Mouse (Mus musculus) left cerebral cortex, postnatal 4 days (tissue): Measurements from ENCODE around the gene Chrng. TPM values are rescaled to one million over a fixed set of nuclear protein-coding genes. Genes with fewer than 3 reads are reported as not detected.

Source experiments
- DNase-seq: peaks from one replicate; pipeline ENCODE4 v3.0.0-alpha.2; 2022
- intact Hi-C: fragments of 180-260 bp; cut with DNase I; formaldehyde crosslinking; loops from one replicate; pipeline ENCODE4 v1.15.1; 2025
- total RNA-seq, 2 experiments: library from RNA; stranded (reverse); gene quantifications; 2 replicates each; pipeline ENCODE4 v1.2.3; 2021

Gene Chrng
- total RNA-seq = not detected

DNA sequence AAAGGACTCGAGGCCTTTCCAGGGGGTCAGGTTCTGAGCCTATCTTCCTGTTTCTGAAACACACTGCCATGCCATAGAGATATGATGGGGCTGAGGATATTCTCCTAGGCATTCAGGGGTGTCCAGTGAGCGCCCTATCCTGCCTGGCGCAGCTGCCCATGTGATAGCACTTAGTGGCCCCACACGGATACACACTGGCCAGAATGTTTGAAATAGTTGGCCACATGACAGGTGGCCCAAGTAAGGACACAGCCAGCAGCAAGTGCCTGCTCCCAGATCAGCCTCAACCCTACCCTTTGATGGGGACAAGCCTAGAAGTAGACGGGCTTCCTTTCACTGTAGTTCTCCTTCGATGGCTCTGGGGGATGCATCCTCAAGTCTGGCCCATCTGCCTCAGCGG is at the start of gene Chrng:
Gene Chrng (plus strand): TSS at position 193 of the 400 bp plus-strand sequence.
- intact Hi-C loops = no loop called here

GRCm38 (mm10) chr1:87155531-87156198 is 48.8 kb upstream of the Chrng start:
- DNase-seq = no peak
- intact Hi-C loops = no loop called here

More for the DNA sequence above, at the start of gene Chrng:
- DNase-seq = no peak

GRCm38 (mm10) chr1:87156199-87156587 is 48.3 kb upstream of the Chrng start, which contains the start of gene Ecel1:
Ecel1 (minus strand) TSS chr1:87156521.
- intact Hi-C loops = no loop called here
- no peak for DNase-seq

DNA sequence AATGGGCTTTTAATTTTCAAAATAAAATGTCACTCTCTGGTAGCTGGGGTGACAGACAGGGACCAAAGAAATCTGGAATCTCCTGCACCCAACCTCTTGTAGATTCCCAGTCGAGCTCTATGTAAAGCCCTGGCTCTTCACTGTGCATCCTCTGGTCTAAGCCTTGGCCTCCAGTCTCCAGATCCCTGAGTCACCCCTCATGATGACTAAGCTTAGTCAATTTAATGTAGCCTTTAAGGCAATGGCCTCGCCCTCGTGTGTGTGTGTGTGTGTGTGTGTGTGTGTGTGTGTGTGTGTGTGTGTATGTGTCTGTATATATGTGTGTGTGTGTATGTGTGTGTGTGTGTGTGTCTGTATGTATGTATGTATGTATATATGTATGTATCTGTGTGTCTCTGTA is 45.1 kb upstream of the Chrng start:
- intact Hi-C loops = no loop called here
- no peak for DNase-seq

- no peak for DNase-seq
- intact Hi-C loops = no loop called here
Measured at GRCm38 (mm10) chr1:87164164-87164795, 40.2 kb upstream of the Chrng start.

DNA sequence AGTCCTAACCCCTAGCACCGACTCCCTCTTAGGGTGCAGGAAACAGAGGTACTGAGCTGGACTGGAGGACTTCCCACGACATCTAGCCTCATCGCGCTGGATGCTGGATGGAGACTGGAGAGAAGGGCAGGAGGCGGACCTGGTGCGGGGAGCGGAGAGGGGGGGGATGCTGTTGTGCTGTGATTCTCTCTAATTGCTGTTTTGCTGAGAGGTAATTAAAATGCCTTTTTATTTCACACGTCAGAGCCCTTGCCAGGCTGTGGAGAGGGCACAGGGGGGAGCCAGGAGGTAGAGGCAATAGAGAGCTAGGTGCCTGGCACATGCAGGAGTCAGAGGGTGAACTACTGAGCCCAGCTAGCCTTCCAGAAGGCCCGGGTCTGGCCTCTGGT is 39.7 kb upstream of the Chrng start:
- intact Hi-C loops = no loop called here
- DNase-seq = no peak

DNA sequence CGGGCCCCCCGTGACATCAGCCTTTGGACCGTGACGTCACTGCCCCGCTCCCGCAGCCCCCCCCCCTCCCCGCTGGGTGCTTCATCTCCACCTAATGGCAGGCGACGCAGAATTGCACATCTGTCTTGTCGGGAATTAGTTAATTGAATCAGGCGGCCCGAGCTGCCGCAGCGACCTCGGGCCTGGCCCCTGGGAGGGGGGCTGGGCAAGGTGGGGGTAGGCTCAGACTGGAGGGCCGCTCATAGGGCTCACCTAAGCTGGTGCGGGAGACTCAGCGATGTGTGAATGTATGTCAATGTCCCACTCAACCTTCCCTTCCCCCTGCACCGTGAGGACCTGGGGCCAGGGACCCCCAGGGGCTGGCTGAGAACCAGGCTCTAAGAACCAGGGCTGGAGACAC is 34.0 kb upstream of the Chrng start:
- intact Hi-C loops = no loop called here
- DNase-seq = no peak

DNA sequence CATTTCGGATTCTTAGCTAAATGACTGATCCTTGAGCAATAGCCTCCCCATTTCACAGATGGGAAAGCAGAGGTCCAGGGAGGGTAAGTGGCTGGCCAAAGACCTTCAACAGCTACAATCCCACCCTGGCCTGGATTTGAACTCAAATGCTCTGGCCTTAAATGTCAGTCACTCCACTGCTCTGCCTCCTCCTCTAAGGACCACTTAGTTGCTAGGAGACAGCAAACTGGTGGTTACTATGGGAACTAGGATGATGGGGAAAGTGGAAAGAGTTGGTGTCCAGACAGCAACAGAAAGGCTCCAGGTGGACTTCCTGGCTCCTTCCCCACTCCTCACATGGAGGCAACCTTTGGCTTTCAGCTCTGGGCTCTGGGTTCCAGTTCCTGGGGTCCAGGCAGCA is 33.1 kb upstream of the Chrng start:
- DNase-seq = no peak
- intact Hi-C loops = no loop called here

DNA sequence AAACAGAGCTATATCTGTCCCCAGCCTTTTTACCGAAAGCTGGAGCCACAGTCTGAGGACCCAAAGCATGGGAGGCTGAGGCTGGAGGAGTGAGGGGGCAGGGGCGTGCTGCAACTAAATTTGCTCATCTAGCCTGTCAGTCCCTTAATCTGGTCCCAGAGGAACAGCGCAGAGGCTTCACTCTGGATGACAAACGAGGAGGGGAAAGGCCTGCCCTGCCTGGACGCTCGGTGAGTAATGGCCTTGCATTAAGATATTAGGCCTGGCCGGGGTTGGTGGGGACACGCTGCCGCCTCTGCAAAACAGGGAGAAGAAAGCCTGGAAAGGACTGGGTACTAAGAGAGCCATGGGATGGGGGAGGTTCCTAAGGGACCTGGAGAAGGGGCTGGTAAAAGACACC is 32.1 kb upstream of the Chrng start:
- no peak for DNase-seq
- intact Hi-C loops = no loop called here

DNA sequence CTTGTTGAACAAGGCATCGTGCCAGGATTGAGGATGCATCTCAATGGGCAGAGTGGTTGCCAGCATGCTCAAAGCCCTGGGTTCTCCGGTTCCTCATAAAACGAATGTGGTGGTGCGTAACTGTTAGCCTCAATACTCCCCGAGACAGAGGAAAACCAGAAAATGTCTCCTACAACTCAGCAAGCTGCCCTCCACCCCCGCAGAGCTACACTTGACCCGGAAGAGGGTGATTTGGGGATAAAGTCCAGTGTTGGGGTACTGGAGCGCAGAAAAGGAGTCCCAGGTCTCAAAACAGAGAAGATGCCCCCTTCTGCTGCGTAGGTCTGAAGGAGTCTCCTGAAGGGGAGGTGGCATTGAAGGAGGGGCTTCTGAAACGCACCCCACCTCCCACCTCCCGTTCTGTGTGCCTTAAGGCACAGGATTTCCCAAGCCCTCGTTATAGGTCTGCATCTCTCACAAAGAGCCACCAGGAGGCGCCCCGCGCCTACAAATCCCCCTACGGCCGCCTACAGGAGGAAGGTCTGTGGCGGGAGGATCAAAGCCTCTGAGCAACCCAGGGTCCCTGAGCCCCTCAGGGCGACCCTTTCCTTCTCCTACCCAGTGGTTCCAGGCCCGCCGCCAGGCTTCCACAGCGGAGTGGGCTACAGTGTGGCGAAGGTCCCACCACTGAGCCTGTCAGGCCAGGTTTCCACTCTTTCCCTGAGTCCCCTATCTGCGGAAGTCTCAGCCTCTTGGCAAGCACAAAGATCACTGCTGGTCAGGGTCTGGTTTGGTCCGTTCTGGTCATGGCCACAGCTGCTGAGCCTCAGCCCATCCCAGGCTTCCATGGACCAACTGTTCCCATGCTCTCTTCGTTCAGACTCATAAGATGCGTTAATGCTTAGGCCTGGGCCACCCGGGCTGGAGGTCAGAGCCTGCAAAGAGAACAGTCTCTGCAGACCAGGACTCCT is 30.2 kb upstream of the Chrng start:
- intact Hi-C loops = no loop called here

GRCm38 (mm10) chr1:87175852-87176292 is 28.6 kb upstream of the Chrng start:
- intact Hi-C loops = no loop called here
- peak; percentile 84 for DNase-seq

More for the DNA sequence above, 30.2 kb upstream of the Chrng start:
- DNase-seq = peak; percentile 74

DNA sequence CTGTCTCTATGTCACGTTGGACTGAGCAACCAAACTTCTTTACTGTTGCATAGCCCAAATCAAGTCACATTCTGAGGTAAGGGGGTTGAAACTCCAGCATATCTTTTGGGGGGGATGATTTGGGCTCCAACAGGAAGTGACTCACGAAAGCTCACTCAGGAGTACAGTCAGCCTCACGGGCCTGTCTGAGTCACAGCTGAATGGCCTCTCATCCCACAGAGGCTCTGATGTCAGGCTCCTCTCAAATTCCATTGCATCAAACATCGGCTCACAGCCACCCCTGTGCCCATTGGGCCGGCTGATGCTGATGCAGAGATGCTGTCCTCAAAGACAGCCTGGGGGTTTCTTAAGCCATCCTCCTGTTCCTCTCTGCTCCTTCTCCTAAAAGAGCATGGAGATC is 23.6 kb upstream of the Chrng start:
- intact Hi-C loops = loop anchor here (5.0 to 10.0 kb wide), 2 partner anchors 139 to 516 kb away; no protein-coding TSS in a partner anchor
- DNase-seq = no peak

DNA sequence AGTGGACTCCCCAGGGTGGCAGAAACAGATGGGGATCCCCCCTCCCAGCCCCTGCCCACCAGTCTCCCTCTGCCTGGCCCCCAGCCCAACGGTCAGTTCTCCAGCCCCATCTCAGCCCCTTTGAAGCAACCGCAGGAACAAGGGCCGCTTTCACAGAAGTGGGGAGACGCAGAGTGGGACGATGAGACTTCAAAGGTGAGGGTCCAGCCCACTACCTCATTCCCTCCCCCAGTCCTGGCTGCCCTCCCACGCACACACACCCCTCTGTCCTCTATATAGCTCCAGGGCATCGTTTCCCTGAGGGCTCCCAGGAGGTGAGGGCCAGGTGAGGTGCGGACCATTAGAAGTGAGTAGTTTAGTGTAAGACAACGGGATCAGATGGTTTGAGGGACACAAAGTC is 21.4 kb upstream of the Chrng start, which contains the start of gene Prss56:
Gene Prss56 (plus strand): TSS at position 301 of the 400 bp plus-strand sequence.
- intact Hi-C loops = loop anchor here (5.0 to 10.0 kb wide), 2 partner anchors 141 to 518 kb away; no protein-coding TSS in a partner anchor
- DNase-seq = no peak

- no peak for DNase-seq
- intact Hi-C loops = loop anchor here (5.0 to 10.0 kb wide), 2 partner anchors 142 to 519 kb away; no protein-coding TSS in a partner anchor
Measured at GRCm38 (mm10) chr1:87183998-87184750, 20.3 kb upstream of the Chrng start.

GRCm38 (mm10) chr1:87184751-87185139 is 19.7 kb upstream of the Chrng start:
- peak; percentile 65 for DNase-seq
- intact Hi-C loops = loop anchor here (5.0 to 10.0 kb wide), 4 partner anchors 132 to 572 kb away; no protein-coding TSS in a partner anchor

- no peak for DNase-seq
- intact Hi-C loops = loop anchor here (5.0 to 10.0 kb wide), 3 partner anchors 133 to 573 kb away; no protein-coding TSS in a partner anchor
Measured at GRCm38 (mm10) chr1:87185526-87185925, 18.9 kb upstream of the Chrng start.

DNA sequence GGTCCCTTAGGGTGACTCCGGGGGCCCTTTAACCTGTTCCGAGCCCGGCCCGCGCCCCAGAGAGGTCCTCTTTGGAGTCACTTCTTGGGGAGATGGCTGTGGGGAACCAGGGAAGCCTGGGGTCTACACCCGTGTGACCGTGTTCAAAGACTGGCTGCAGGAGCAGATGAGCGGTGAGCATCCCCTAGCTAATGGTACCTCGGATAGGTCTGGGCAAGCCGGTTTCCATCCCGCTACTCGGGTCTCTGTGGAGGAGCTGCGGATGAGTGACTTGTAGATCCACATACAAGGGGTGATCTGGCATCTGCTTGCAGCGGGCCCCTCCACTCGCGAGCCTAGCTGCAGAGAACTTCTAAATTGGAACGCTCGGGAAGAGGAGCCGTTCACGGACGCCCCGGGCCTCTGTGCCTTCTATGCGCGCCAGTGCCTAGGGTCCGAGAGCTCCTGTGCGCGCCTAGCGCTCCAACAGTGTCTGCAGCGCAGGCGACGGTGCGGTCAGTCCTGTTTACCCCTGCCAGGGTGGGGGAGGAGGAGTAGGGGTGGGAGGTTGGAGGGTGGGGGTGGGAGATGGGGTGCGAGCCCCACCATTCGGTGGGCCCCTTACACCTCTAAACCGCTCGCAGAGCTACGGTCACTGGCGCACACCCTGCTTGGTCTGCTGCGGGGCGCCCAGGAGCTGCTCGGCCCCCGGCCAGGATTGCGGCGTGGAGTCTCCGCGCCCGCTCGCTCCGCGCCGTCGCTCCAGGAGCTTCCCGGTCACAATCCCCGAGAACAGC is 18.0 kb upstream of the Chrng start:
- intact Hi-C loops = loop anchor here (5.0 to 10.0 kb wide), 3 partner anchors 134 to 574 kb away; no protein-coding TSS in a partner anchor
- no peak for DNase-seq

GRCm38 (mm10) chr1:87187037-87187355 is 17.5 kb upstream of the Chrng start:
- intact Hi-C loops = loop anchor here (5.0 to 10.0 kb wide), 3 partner anchors 135 to 575 kb away; no protein-coding TSS in a partner anchor
- DNase-seq = peak; percentile 77

GRCm38 (mm10) chr1:87190429-87190828 is 14.0 kb upstream of the Chrng start, which contains the start of gene Chrnd:
Chrnd (plus strand) TSS chr1:87190607.
- intact Hi-C loops = no loop called here

More at GRCm38 (mm10) chr1:87190429-87190828, 14.0 kb upstream of the Chrng start, which contains the start of gene Chrnd:
- DNase-seq = no peak
